8 mouse cellular contexts compared by ENCODE assay signal in genomic region chr9:71831756-71832699, GRCm38 (mm10).
A peak's percentile ranks its signal among the peaks of the same experiment; 100 is the strongest.
DNase-seq lines count a peak whose midpoint lies in the region; TF ChIP-seq lines count a peak whose summit lies in the region.
"Had no signal": no experiment of that assay in that cellular context is flagged by ENCODE, and none has a peak within 500 bp of the region (broad histone marks: within the 10 kb centered on the region; RNA-seq: fewer than 3 reads in every experiment).

No protein-coding gene starts in this region.

- peak overlapping the region; percentile 43; the same call in 1 of the 2 replicates for H3K4me3 ChIP-seq in E14TG2a.4 (replicated peaks; ENCODE audit: low read length)
- no peak overlapping the region for H3K4me3 ChIP-seq in cortical plate, adult 2 months (ENCODE audit: insufficient read depth, low read length)
- no peak overlapping the region for H3K4me3 ChIP-seq in heart, embryonic 10.5 days

- 45% methylated on average over 26 of the region's 26 CpGs for WGBS in heart, embryonic 10.5 days

- no peaks in the 10 kb centered on the region for H3K9me3 ChIP-seq in E14TG2a.4 (ENCODE audit: low read length)
- no peaks in the 10 kb centered on the region for H3K9me3 ChIP-seq in heart, embryonic 10.5 days

- DNase-seq in T-cell, adult 2 months (ENCODE audit: low spot score) = peak; percentile 63
- peak; percentile 77 for DNase-seq in heart, embryonic 10.5 days (ENCODE audit: low spot score)
- peak; percentile 61 to 72 for DNase-seq in layer of hippocampus, postnatal 10 days (ENCODE audit: low spot score in 2 of 2)
- DNase-seq in lung, postnatal 36 days = peak; percentile 87
- peak; percentile 52 to 74 for DNase-seq in spleen, postnatal 14 days (ENCODE audit: low spot score in 2 of 2)

- H3K27ac ChIP-seq in cortical plate, adult 2 months (ENCODE audit: insufficient read depth, low read length) = no peak overlapping the region
- H3K27ac ChIP-seq in heart, embryonic 10.5 days = no peak overlapping the region
- H3K27ac ChIP-seq: macrophage had no signal

- peaks cover 9% of the 10 kb centered on the region for H3K4me1 ChIP-seq in E14TG2a.4 (replicated peaks; ENCODE audit: low read depth, low read length)
- no peaks in the 10 kb centered on the region for H3K4me1 ChIP-seq in cortical plate, adult 2 months (ENCODE audit: control insufficient read depth, insufficient read depth, low read length)
- H3K4me1 ChIP-seq in heart, embryonic 10.5 days = peaks cover 13% of the 10 kb centered on the region

- TF ChIP-seq POLR2A in cortical plate, adult 2 months (IDR thresholded peaks at IDR 0.05; ENCODE audit: extremely low read depth, insufficient read depth, low read length) = no peak

- peaks cover 18% of the 10 kb centered on the region for H3K27me3 ChIP-seq in E14TG2a.4 (ENCODE audit: insufficient read depth, low read length)
- H3K27me3 ChIP-seq in heart, embryonic 10.5 days (ENCODE audit: insufficient read depth, poor library complexity, severe bottlenecking) = no peaks in the 10 kb centered on the region

- peak; percentile 81 for TF ChIP-seq CTCF in E14TG2a.4 (conservative IDR thresholded peaks at IDR 0.05; ENCODE audit: low read length)
- TF ChIP-seq CTCF in cortical plate, adult 2 months (IDR thresholded peaks at IDR 0.05; ENCODE audit: extremely low read depth, insufficient read depth, low read length) = peak; percentile 45

- no peaks in the 10 kb centered on the region for H3K36me3 ChIP-seq in E14TG2a.4 (ENCODE audit: insufficient read depth, low read length)
- H3K36me3 ChIP-seq in heart, embryonic 10.5 days = no peaks in the 10 kb centered on the region
